Mouse (Mus musculus) intestine, embryonic 14.5 days (tissue): Measurements from ENCODE around the gene Lsp1. TPM values are rescaled to one million over a fixed set of nuclear protein-coding genes. Genes with fewer than 3 reads are reported as not detected.

Experiments used
- ATAC-seq: fragments of 200-750 bp; cut with Nextera tagmentation; replicated peaks from 2 replicates; pipeline ENCODE4 v1.8.0; 2017; ENCODE audit warnings: low read depth, moderate number of reproducible peaks, moderate TSS enrichment, moderate library complexity; ENCODE audit not compliant: low FRiP score, low TSS enrichment
- DNase-seq: peaks from one replicate; pipeline ENCODE4 v3.0.0-alpha.2; 2018; ENCODE audit warnings: low spot score
- H3K27ac ChIP-seq: fragments of 300-500 bp; sonication (generic); 2 replicates; pipeline ENCODE4 v1.5.1; 2014; ENCODE audit warnings: low read depth, mild to moderate bottlenecking, control low read depth
- H3K27me3 ChIP-seq: fragments of 300-500 bp; sonication (generic); replicated peaks from 2 replicates; pipeline ENCODE4 v1.6.1; 2014; ENCODE audit warnings: low read length, control low read depth; ENCODE audit not compliant: control insufficient read depth, insufficient read depth
- H3K36me3 ChIP-seq: fragments of 300-500 bp; sonication (generic); 2 replicates; pipeline ENCODE4 v1.6.1; 2014; ENCODE audit warnings: low read length, control low read depth; ENCODE audit not compliant: control insufficient read depth, insufficient read depth
- H3K4me1 ChIP-seq: fragments of 300-500 bp; sonication (generic); replicated peaks from 2 replicates; pipeline ENCODE4 v1.6.1; 2014; ENCODE audit warnings: low read length, control low read depth, mixed read lengths; ENCODE audit not compliant: control insufficient read depth, insufficient read depth
- H3K4me2 ChIP-seq: fragments of 300-500 bp; sonication (generic); 2 replicates; pipeline ENCODE4 v1.6.1; 2014; ENCODE audit warnings: low read length
- H3K4me3 ChIP-seq: fragments of 300-500 bp; sonication (generic); 2 replicates; pipeline ENCODE4 v1.5.1; 2014; ENCODE audit warnings: low read depth, low read length, control low read depth, mixed read lengths
- H3K9ac ChIP-seq: fragments of 300-500 bp; sonication (generic); 2 replicates; pipeline ENCODE4 v1.6.1; 2014; ENCODE audit warnings: mild to moderate bottlenecking, low read length
- H3K9me3 ChIP-seq: fragments of 300-500 bp; sonication (generic); 2 replicates; pipeline ENCODE4 v1.6.1; 2016; ENCODE audit warnings: low read length, control low read depth; ENCODE audit not compliant: control insufficient read depth
- WGBS: fragments of 180-500 bp; shearing (Covaris S2); extraction: QIAGEN DNeasy Blood & Tissue Kit; methylation state at CpG from one replicate; pipeline ENCODE4 v1.1.7; 2014; 5-methylcytosine and 5-hydroxymethylcytosine counted together
- polyA plus RNA-seq: library from polyadenylated mRNA; unstranded; fragments of >200 nt; fragmentation: Nextera tagmentation; extraction: Ambion mirVana; gene quantifications from 2 replicates; pipeline ENCODE4 v1.2.1, GENCODE M21; 2014

The Lsp1 gene
- polyA plus RNA-seq, 1 experiment from 2014 or later = 145 TPM

- DNase-seq = peak; percentile 72
- Histone ChIP-seq H3K4me2 (no peak overlapping the region), H3K27ac (no peak overlapping the region), H3K9ac (no peak overlapping the region), H3K9me3 (no peaks in the 10 kb centered on the region), H3K4me1 (peaks cover 14% of the 10 kb centered on the region), H3K36me3 (no peaks in the 10 kb centered on the region), H3K4me3 (no peak overlapping the region), H3K27me3 (no peaks in the 10 kb centered on the region)
- ATAC-seq = peak; percentile 37; the same call in 1 of the 2 replicates
- 13% methylated on average over 7 of the region's 7 CpGs for WGBS
These were observed 32.4 kb upstream of the Lsp1 start for GRCm38 (mm10) chr7:142428213-142428612.

GRCm38 (mm10) chr7:142430160-142430678, 30.4 kb upstream of the Lsp1 start:
- H3K9me3 ChIP-seq = no peaks in the 10 kb centered on the region
- H3K36me3 ChIP-seq = no peaks in the 10 kb centered on the region
- H3K4me1 ChIP-seq = peaks cover 25% of the 10 kb centered on the region
- H3K4me3 ChIP-seq = no peak overlapping the region
- DNase-seq = no peak
- peak overlapping the region; percentile 23 for H3K27ac ChIP-seq
- ATAC-seq = no peak
- no peak overlapping the region for H3K4me2 ChIP-seq
- no peaks in the 10 kb centered on the region for H3K27me3 ChIP-seq
- 46% methylated on average over 12 of the region's 12 CpGs for WGBS
- no peak overlapping the region for H3K9ac ChIP-seq

- Histone ChIP-seq H3K27me3 (no peaks in the 10 kb centered on the region), H3K9me3 (no peaks in the 10 kb centered on the region), H3K36me3 (no peaks in the 10 kb centered on the region), H3K4me3 (no peak overlapping the region), H3K27ac (no peak overlapping the region), H3K4me2 (no peak overlapping the region), H3K4me1 (peaks cover 22% of the 10 kb centered on the region), H3K9ac (no peak overlapping the region)
- ATAC-seq = no peak
- WGBS = 91% methylated on average over 14 of the region's 14 CpGs
- no peak for DNase-seq
These were observed 29.5 kb upstream of the Lsp1 start for GRCm38 (mm10) chr7:142431106-142431505.

DNA sequence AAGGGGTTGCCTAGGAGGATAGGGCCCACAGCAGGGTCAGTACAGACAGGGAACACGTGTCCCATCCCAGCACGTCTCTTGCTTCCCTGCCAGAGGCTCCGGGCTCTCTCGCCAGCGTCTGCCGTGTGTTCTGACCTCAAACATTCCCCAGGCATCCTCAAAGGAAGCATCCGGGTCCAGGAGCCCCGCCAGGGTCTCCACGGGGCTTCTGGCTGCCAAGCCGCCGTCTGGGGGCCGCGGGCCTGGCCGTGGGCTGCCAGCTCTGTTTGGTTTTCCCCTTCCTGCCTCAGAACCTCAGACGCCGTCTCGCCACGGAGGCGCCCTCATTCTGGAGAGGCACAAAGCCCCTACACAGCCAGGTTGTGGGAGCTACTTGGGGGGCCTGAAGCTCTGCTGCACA, 27.0 kb upstream of the Lsp1 start:
- peak overlapping the region; percentile 31; the same call in 1 of the 2 replicates for H3K9ac ChIP-seq
- peak overlapping the region; percentile 2; the same call in 1 of the 2 replicates for H3K4me2 ChIP-seq
- no peaks in the 10 kb centered on the region for H3K27me3 ChIP-seq
- no peaks in the 10 kb centered on the region for H3K9me3 ChIP-seq
- H3K27ac ChIP-seq = peak overlapping the region; percentile 48; the same call in 1 of the 2 replicates
- ATAC-seq (no peak), DNase-seq (no peak)
- no peak overlapping the region for H3K4me3 ChIP-seq
- peaks cover 22% of the 10 kb centered on the region for H3K4me1 ChIP-seq
- WGBS = 16% methylated on average over 19 of the region's 19 CpGs
- no peaks in the 10 kb centered on the region for H3K36me3 ChIP-seq

DNA sequence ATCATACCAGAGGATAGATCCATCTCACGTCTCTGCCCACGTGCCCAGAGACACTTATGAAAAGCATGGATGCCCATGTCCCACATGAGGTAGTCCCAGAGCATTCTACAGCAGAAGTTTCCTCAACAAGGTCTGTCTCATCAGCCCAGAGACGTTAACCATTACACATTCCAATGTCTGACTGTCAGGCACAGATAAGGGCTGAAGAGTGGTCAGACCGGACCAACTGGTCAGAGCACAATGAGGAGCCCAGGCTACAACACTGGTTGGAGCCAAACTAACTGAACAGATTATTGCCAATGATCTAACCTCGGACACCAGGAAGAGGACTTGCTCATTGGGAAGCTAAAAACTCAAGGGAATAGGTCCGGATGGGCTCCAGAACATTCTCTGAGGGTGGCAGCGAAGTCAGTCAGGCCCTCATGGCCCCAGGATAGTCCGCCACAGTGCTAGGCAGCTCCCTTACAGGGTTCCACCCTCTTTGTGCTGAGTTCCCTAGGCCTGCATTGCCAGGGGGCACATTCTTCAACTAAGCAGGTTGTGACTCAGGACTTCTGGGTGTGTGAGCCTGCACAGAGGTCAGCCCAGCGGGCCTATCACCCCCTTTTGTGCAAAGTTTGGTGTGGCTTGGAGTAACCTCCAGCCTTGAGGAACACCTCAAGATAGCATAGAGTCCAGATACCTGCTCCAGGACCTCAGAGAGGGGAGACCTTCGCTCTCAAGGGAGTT, 26.3 kb upstream of the Lsp1 start, which contains the start of gene Syt8:
Gene Syt8 (plus strand): TSS at position 714 of the 729 bp plus-strand sequence.
- H3K27ac ChIP-seq = peak within 1 kb of the TSS; percentile 48; the same call in 1 of the 2 replicates
- H3K4me3 ChIP-seq = no peak within 1 kb of the TSS
- ATAC-seq = peak; percentile 60
- peak; percentile 72 for DNase-seq
- 76% methylated on average over 10 of the region's 10 CpGs for WGBS
- no peaks in the 10 kb centered on the region for H3K9me3 ChIP-seq
- H3K4me2 ChIP-seq = peak within 1 kb of the TSS; percentile 2; the same call in 1 of the 2 replicates
- peaks cover 22% of the 10 kb centered on the region for H3K4me1 ChIP-seq
- H3K27me3 ChIP-seq = no peaks in the 10 kb centered on the region
- H3K9ac ChIP-seq = peak within 1 kb of the TSS; percentile 31; the same call in 1 of the 2 replicates
- no peaks in the 10 kb centered on the region for H3K36me3 ChIP-seq

DNA sequence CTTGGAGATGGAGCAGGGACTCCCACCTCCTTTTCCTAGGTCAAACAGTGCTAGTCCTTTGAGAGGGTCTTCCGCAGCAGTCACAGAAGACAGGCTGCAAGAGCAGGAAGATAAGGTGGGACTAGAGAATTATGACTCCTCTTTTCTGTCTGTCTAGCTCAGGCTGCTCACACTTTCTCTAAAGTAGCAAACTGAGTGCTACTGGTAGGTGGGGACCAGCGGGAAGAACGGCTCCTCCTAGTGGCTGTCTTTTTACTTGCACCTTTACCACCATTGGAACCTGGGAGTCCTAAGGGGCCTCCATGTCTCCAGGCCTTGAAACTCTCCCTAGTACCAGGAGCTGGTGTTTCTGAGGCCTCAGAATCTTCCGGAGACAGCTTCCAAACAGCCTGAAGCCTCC, 25.1 kb upstream of the Lsp1 start:
- Histone ChIP-seq H3K4me1 (peaks cover 23% of the 10 kb centered on the region), H3K27ac (no peak overlapping the region), H3K4me3 (no peak overlapping the region), H3K27me3 (no peaks in the 10 kb centered on the region), H3K4me2 (no peak overlapping the region), H3K9me3 (no peaks in the 10 kb centered on the region), H3K36me3 (no peaks in the 10 kb centered on the region), H3K9ac (no peak overlapping the region)
- no peak for ATAC-seq
- peak; percentile 83 for DNase-seq
- WGBS = 17% methylated on average over 4 of the region's 4 CpGs

GRCm38 (mm10) chr7:142437324-142437723, 23.3 kb upstream of the Lsp1 start:
- no peak for ATAC-seq

GRCm38 (mm10) chr7:142439966-142440365, 20.6 kb upstream of the Lsp1 start:
- DNase-seq (no peak), ATAC-seq (no peak)
- Histone ChIP-seq H3K27ac (peak overlapping the region; percentile 80; the same call in 1 of the 2 replicates), H3K4me1 (peaks cover 20% of the 10 kb centered on the region), H3K9me3 (no peaks in the 10 kb centered on the region), H3K9ac (no peak overlapping the region), H3K36me3 (no peaks in the 10 kb centered on the region), H3K4me2 (no peak overlapping the region), H3K4me3 (no peak overlapping the region), H3K27me3 (no peaks in the 10 kb centered on the region)
- 78% methylated on average over 14 of the region's 14 CpGs for WGBS

More at GRCm38 (mm10) chr7:142437324-142437723, 23.3 kb upstream of the Lsp1 start:
- peaks cover 29% of the 10 kb centered on the region for H3K4me1 ChIP-seq
- no peaks in the 10 kb centered on the region for H3K9me3 ChIP-seq
- no peak overlapping the region for H3K4me2 ChIP-seq
- WGBS = 85% methylated on average over 5 of the region's 5 CpGs
- no peak overlapping the region for H3K9ac ChIP-seq
- no peaks in the 10 kb centered on the region for H3K36me3 ChIP-seq
- no peaks in the 10 kb centered on the region for H3K27me3 ChIP-seq
- no peak overlapping the region for H3K27ac ChIP-seq
- no peak for DNase-seq
- H3K4me3 ChIP-seq = no peak overlapping the region
